Mouse (Mus musculus) 3T3-L1 (cell line): ENCODE measurements around the gene Iqca.

Source experiments
- DNase-seq: peaks from one replicate; pipeline ENCODE4 v3.0.0-alpha.2; 2015; ENCODE audit warnings: low read depth, low spot score

Iqca gene

DNA sequence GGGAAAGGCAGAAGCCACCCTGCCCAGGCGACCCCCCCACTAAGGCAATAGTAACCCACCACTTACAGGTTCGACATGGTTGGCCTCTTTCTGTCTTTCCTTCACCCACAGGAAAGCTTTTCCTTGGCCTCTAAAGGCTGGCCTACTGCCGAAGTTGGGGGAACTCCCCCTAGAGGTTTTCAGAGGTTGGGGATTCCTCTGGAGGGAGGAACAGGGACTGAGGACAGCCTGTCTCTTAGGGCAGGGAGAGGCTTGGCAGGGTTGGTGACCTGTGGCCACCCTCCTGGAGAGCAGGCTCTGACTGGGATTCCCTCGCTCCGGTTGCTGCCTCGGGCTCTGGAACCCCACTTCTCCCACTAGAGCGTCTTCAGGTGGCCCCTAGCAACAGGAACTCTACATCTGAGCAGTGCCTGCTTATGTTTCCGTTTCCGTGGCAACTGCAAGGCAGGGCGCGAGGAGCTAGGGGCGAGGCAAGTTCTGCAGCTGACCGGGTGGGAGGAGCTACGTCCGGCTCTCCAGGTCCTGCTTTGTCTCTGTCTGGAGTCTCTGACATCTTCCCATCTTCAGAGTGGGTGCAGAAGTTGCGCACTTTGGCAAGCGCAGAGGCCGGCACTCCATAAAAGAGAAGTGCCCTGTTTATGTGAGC is at the start of gene Iqca:
Gene Iqca (minus strand): TSS at position 303 of the 646 bp plus-strand sequence.
- DNase-seq = peak; percentile 34

- DNase-seq = no peak
Measured at GRCm38 (mm10) chr1:90202207-90202978, 49.2 kb upstream of the Iqca start.

DNA sequence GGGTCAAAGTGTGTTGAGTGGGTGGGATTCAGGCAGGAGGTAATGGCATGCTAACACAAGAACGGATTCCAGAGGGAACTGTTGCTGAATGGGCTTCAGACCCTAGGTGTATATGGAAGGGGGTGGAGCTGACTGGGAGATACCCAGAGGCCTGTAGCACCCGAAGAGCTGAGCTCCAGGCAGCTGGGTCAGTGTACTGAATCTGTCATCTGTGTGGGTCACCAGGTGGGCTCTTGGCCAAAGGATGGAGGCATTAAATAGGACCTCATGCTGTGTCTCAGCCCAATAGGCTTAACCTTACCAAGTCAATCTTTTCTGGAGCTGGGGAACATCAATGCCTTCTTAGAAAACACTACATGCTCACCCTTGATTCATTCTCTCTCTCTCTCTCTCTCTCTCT is 48.5 kb upstream of the Iqca start:
- no peak for DNase-seq

GRCm38 (mm10) chr1:90201246-90201645 is 48.0 kb upstream of the Iqca start:
- no peak for DNase-seq

GRCm38 (mm10) chr1:90189046-90189445 is 35.8 kb upstream of the Iqca start:
- DNase-seq = no peak

DNA sequence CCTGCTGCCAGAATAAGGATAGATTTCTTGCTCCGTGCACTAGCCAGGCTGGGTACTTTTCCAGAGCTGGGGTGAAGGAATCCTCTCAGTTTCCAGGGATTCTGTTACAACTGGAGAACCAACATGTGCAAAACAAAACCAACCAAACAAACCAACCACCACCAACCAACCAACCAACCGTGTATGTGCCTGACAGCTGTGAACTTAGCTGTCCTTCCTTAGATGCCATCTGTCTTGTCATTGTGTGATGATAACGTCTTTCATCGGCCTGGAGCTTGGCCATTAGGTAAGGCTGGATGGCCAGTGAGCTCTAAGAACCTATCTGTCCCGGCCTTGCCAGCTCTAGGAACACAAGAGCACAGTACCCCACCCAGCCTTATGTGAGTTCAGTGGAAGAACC is 33.7 kb upstream of the Iqca start:
- DNase-seq = no peak

DNA sequence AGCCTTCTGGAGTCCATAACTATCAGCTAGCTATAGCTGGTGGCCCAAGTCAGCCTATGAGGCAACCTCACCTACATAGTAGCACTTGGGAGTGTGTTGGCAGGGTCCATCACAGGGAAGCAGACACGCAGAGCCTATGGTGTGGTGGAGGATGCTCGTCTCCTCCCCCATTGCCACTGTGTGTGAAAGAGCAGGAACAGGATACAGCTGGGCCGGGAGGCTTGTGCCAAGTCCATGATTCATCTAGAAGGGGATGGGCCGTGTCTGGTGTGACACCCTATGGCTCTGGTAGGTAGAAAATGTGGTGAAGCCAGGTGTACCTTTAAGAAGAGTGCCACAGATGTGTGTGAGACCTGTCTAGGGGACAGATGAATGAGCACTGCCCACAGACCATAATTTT is 33.0 kb upstream of the Iqca start:
- DNase-seq = no peak

DNA sequence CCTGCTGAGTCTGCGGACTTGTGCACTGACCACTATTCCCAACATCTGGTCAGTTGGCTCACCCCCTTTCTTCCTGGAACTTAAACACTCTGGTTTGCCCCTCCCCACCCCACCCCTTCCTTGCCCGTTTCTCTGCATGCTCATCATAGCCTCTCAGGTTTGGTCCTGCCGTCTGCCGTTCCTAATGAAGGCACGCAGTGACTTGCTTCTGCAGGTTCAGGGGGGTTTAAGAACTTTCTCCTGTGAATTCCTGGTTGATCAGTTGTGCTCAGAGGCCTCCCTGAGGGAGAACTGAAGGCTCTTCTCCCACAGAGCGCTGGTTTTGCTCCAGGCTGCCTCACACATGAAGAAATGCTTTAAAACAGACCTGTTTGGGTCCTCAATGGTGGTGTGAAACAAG is 30.4 kb upstream of the Iqca start:
- no peak for DNase-seq

DNA sequence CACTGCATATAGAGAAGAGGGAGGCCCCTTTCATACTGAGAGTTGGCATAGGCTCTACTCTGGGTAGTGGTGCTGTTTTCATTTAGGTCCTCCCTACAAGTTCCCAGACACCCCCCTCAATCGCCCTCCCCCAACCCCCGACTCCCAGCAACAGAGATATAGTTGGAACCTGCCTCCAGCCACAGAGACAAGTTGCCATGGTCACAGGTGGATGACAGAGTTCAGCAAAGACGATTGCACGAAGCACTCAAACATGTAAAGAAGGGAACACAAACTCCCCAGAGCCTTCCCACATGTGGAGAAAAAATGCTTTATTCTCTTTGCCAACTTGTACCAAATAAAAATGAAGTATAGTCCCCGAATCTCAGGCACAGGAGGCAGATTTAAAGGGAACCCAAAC is 29.3 kb upstream of the Iqca start:
- no peak for DNase-seq

DNA sequence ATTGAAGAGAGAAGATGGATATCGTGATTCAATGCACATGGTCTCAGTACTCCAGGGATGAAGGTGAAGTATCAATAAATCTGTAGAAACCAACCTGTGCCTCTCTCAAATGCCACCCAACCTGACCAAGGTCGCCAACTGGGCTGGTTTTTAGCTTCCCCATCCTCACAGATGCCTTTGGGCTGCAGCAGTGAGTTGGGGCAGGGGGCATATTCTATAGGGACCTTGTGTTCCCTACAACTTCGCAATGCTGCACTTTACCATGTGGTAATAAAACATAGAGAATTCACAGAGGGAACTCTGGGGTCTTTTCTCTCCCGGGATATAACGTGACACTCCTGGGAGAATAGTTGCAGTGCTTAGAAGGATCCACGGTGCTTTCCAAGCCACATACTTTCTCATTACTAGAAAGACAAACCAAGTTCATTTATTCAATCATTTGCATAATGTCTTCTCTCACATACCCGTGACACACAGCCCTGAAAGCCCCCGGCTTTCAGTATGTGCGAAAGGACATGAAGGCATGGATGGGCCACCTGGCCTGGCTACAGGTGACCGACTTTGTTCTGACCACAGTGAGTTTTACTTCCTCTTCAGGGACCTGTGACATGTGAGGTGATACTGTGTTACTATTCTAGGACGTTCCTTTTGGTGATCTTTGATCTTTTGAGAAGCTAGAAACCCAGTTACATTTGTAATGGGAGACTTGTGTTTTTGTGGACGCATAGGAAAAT is 27.9 kb upstream of the Iqca start:
- no peak for DNase-seq

DNA sequence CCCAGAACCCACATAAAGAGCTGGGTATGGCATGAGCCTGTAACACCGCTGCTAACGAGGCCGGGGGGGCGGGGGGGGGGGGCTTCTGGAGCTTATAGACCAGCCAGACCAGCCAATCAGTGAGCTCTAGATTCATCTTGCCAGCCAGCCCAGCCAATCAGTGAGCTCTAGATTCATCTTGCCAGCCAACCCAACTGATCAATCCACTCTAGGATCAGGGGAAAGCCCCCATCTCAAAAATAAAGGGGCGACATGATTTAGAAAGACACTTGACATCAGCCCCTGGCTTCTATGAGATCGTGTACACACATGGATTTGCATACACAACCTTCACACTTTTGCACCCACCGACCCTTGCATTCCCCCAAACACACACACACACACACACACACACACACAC is 27.3 kb upstream of the Iqca start:
- no peak for DNase-seq

GRCm38 (mm10) chr1:90177978-90178377 is 24.8 kb upstream of the Iqca start:
- DNase-seq = peak; percentile 68

DNA sequence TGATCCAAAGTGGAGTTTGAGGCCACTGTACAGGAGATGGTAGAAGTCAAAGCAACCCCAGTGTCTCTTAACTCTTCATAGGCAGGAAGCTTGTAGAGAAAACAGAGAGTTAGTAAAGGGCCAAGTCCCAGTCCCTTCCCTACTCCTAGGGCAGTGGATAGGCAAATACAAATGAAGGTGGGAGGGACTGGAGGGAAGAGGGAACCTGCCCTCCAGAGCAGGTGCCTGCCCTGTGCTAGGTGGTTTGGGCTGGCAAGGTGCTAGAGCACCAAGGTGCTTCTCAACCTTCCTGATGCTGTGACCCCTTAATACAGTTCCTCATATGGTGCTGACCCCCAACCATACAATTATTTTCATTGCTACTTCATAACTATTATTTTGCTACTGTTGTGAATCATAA is 24.4 kb upstream of the Iqca start:
- DNase-seq = no peak

- peak; percentile 17 for DNase-seq
Measured at GRCm38 (mm10) chr1:90176223-90176622, 23.0 kb upstream of the Iqca start.

GRCm38 (mm10) chr1:90174338-90174737 is 21.1 kb upstream of the Iqca start:
- DNase-seq = no peak

GRCm38 (mm10) chr1:90164319-90164718 is 11.1 kb upstream of the Iqca start:
- peak; percentile 76 for DNase-seq

DNA sequence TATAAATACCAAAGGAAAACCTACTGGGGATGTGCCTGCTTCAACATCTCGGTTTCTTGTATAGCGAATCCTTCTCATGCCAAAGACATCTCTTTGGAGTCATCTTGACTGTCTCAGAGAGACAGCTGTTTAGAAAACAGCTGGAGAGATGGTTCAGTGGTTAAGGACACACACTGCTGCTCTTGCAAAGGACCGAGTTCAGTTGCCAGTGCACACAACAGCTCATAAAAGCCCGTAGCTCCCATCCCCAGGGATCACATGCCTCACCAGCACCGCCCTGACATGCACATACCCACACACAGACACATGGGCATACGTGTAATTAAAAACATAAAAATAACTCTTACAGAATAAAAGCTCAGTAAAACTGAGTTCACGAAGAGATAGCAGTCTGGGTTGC is 10.0 kb upstream of the Iqca start:
- DNase-seq = no peak

DNA sequence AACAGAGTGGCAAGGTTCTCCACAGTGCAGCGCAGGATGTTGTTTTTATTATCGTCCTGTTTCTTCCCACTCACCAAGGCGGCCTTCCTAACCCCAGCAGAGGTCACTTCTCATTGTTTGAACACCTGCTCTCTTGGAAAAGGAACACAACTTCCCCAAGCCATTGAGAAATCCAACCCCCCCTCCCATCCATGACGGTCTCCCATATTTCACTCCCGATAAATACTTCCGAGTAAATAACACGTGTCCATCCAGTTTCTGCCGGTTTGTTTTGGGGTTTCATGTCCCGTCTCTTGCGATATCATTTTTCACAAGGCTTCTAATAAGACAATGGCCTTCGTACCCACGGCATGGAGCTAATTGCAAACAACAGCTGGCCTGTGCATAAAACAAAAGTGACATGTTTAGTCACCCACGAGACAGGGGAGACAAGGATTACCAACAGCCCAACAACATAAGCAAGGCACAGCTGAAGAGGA is 9.2 kb upstream of the Iqca start:
- no peak for DNase-seq

DNA sequence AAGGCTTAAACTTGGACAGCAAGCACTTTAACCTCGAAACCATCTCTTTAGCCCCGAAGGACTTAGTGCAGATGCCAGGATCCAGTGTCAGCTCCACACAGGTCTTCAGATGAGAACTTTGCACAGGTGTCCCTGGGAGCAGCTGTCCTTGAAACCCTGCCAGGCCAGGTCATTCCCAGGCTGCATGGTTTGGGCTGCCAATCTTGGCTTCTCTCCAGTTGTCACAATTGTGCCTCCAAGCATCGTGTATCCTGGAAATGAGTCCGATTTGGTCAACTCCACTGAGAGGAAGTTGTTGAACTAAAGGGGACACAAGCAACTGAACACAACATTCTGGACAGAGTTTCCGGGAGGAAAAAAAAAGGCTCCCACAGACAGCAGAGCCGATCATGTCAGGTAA is 8.4 kb upstream of the Iqca start:
- no peak for DNase-seq

GRCm38 (mm10) chr1:90159927-90160326 is 6.7 kb upstream of the Iqca start:
- no peak for DNase-seq

DNA sequence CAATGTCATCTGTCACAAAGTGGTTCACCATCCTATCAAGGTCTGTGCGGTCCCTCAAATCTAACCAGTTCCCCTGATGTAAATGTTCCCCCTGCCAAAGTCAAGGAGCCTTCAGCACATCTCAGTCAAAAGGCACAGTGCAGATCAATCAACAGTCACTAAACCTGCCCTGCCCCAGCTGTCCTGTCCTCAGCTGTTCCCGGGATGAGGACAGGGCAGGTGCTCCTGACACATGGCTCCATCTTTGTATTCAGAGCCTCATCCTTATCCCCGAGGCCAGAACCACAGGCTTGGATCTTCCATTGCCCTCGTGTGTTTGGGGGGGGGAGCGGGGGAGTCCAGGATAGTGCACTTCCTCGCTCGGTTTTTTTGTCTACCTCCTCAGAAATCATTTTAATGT is 3.4 kb upstream of the Iqca start:
- no peak for DNase-seq

- DNase-seq = no peak
Measured at GRCm38 (mm10) chr1:90153787-90154186, 586 bp upstream of the Iqca start.

DNA sequence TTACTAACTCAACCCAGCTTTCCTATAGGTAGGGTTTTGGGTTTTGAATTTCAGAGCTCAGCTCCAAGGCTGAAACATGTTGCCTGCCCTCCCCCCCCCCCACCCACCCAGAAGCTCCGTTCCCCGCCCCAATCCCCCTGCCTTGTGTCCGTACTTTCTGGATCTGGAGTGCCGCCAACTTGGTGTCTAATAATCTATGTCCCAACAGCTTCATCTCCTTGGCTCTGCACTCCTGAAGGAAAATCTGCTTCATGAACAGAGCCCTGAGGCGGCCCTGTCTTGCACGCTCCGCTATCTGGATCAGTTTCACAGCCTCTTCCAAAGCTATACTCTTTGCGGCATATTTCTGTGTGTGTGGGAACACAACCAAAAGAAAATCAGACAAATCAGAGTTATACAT is 13.5 kb downstream of the Iqca start:
- no peak for DNase-seq
